Mouse (Mus musculus) kidney, postnatal 0 days (tissue): ENCODE measurements around the gene Ascl4. TPM values are rescaled to one million over a fixed set of nuclear protein-coding genes. Genes with fewer than 3 reads are reported as not detected.

ENCODE experiments used
- ATAC-seq: fragments of 200-750 bp; cut with Nextera tagmentation; replicated peaks from 2 replicates; pipeline ENCODE4 v1.8.0; 2017; ENCODE audit warnings: low read depth, moderate number of reproducible peaks, moderate TSS enrichment, moderate library complexity; ENCODE audit not compliant: low FRiP score
- DNase-seq: peaks from one replicate; pipeline ENCODE4 v3.0.0-alpha.2; 2016; ENCODE audit warnings: low spot score
- H3K27ac ChIP-seq: fragments of 300-500 bp; sonication (generic); 2 replicates; pipeline ENCODE4 v1.5.1; 2014; ENCODE audit warnings: mild to moderate bottlenecking
- H3K27me3 ChIP-seq: fragments of 300-500 bp; sonication (generic); 2 replicates; pipeline ENCODE4 v1.6.1; 2014; ENCODE audit warnings: low read length, mixed read lengths; ENCODE audit not compliant: insufficient read depth
- H3K36me3 ChIP-seq: fragments of 300-500 bp; sonication (generic); 2 replicates; pipeline ENCODE4 v1.6.1; 2014; ENCODE audit warnings: low read length, mixed read lengths; ENCODE audit not compliant: insufficient read depth
- H3K4me1 ChIP-seq: fragments of 300-500 bp; sonication (generic); replicated peaks from 2 replicates; pipeline ENCODE4 v1.6.1; 2014; ENCODE audit warnings: antibody characterized with exemption, low read length, mixed read lengths; ENCODE audit not compliant: insufficient read depth
- H3K4me2 ChIP-seq: fragments of 300-500 bp; sonication (generic); 2 replicates; pipeline ENCODE4 v1.6.1; 2014; ENCODE audit warnings: mild to moderate bottlenecking, low read length, moderate library complexity, mixed read lengths
- H3K4me3 ChIP-seq: fragments of 300-500 bp; sonication (generic); replicated peaks from 2 replicates; pipeline ENCODE4 v1.5.1; 2014; ENCODE audit warnings: low read depth, low read length
- H3K9ac ChIP-seq: fragments of 300-500 bp; sonication (generic); 2 replicates; pipeline ENCODE4 v1.6.1; 2014; ENCODE audit warnings: low read depth, low read length
- H3K9me3 ChIP-seq: fragments of 300-500 bp; sonication (generic); replicated peaks from 2 replicates; pipeline ENCODE4 v1.6.1; 2016; ENCODE audit warnings: low read length, inconsistent platforms, mixed read lengths
- CTCF ChIP-seq: IDR thresholded peaks from 2 replicates; pipeline ENCODE4 v1.5.1; 2016; ENCODE audit warnings: antibody characterized with exemption, low read depth, mild to moderate bottlenecking, moderate library complexity
- WGBS: fragments of 180-500 bp; shearing (Covaris S2); extraction: QIAGEN DNeasy Blood & Tissue Kit; methylation state at CpG from one replicate; pipeline ENCODE4 v1.1.7; 2014; 5-methylcytosine and 5-hydroxymethylcytosine counted together
- polyA plus RNA-seq: library from polyadenylated mRNA; unstranded; fragments of >200 nt; fragmentation: Nextera tagmentation; extraction: Ambion mirVana; gene quantifications from 2 replicates; pipeline ENCODE4 v1.2.1, GENCODE M21; 2015

The Ascl4 gene
- polyA plus RNA-seq, 1 experiment from 2014 or later = 1.7 TPM

GRCm38 (mm10) chr10:85968157-85968634 is 40.7 kb downstream of the Ascl4 start:
- Histone ChIP-seq H3K9ac (no peak overlapping the region), H3K27me3 (no peaks in the 10 kb centered on the region), H3K36me3 (no peaks in the 10 kb centered on the region), H3K4me3 (no peak overlapping the region), H3K9me3 (no peaks in the 10 kb centered on the region), H3K4me2 (no peak overlapping the region), H3K4me1 (no peaks in the 10 kb centered on the region), H3K27ac (no peak overlapping the region)
- 7% methylated on average over 7 of the region's 7 CpGs for WGBS
- ATAC-seq (0 out of 2 replicates have a peak, but pooled peaks have one; percentile 29), DNase-seq (peak; percentile 88)
- peak; percentile 95 for TF ChIP-seq CTCF

GRCm38 (mm10) chr10:85968731-85969130 is 41.2 kb downstream of the Ascl4 start:
- H3K9ac ChIP-seq = no peak overlapping the region
- TF ChIP-seq CTCF = no peak
- H3K4me2 ChIP-seq = no peak overlapping the region
- H3K27me3 ChIP-seq = no peaks in the 10 kb centered on the region
- no peaks in the 10 kb centered on the region for H3K9me3 ChIP-seq
- H3K4me3 ChIP-seq = no peak overlapping the region
- DNase-seq = no peak
- no peaks in the 10 kb centered on the region for H3K36me3 ChIP-seq
- ATAC-seq = no peak
- no peak overlapping the region for H3K27ac ChIP-seq
- no peaks in the 10 kb centered on the region for H3K4me1 ChIP-seq
- 49% methylated on average over 2 of the region's 2 CpGs for WGBS

- H3K4me2 ChIP-seq = no peak overlapping the region
- H3K9ac ChIP-seq = no peak overlapping the region
- H3K36me3 ChIP-seq = no peaks in the 10 kb centered on the region
- H3K27me3 ChIP-seq = no peaks in the 10 kb centered on the region
- TF ChIP-seq CTCF = no peak
- DNase-seq (peak; percentile 33), ATAC-seq (no peak)
- no peak overlapping the region for H3K27ac ChIP-seq
- H3K4me1 ChIP-seq = no peaks in the 10 kb centered on the region
- no peaks in the 10 kb centered on the region for H3K9me3 ChIP-seq
- WGBS = 31% methylated on average over 8 of the region's 8 CpGs
- no peak overlapping the region for H3K4me3 ChIP-seq
Observed at GRCm38 (mm10) chr10:85969894-85970620, 42.6 kb downstream of the Ascl4 start.

- 82% methylated on average over 9 of the region's 9 CpGs for WGBS
- H3K9ac ChIP-seq = no peak overlapping the region
- H3K36me3 ChIP-seq = no peaks in the 10 kb centered on the region
- H3K27ac ChIP-seq = no peak overlapping the region
- no peaks in the 10 kb centered on the region for H3K9me3 ChIP-seq
- no peak for DNase-seq
- H3K4me2 ChIP-seq = no peak overlapping the region
- no peak for ATAC-seq
- H3K4me1 ChIP-seq = no peaks in the 10 kb centered on the region
- H3K4me3 ChIP-seq = no peak overlapping the region
- H3K27me3 ChIP-seq = no peaks in the 10 kb centered on the region
- TF ChIP-seq CTCF = no peak
Observed at GRCm38 (mm10) chr10:85971826-85972225, 44.3 kb downstream of the Ascl4 start.

GRCm38 (mm10) chr10:85972915-85973314 is 45.4 kb downstream of the Ascl4 start:
- ATAC-seq (no peak), DNase-seq (no peak)
- Histone ChIP-seq H3K36me3 (no peaks in the 10 kb centered on the region), H3K4me3 (no peak overlapping the region), H3K4me1 (no peaks in the 10 kb centered on the region), H3K27me3 (no peaks in the 10 kb centered on the region), H3K9me3 (no peaks in the 10 kb centered on the region), H3K9ac (no peak overlapping the region), H3K4me2 (no peak overlapping the region), H3K27ac (no peak overlapping the region)
- 81% methylated on average over 4 of the region's 4 CpGs for WGBS
- no peak for TF ChIP-seq CTCF

GRCm38 (mm10) chr10:85989412-85990115 is 62.1 kb downstream of the Ascl4 start:
- Histone ChIP-seq H3K4me3 (no peak overlapping the region), H3K27me3 (no peaks in the 10 kb centered on the region), H3K36me3 (no peaks in the 10 kb centered on the region), H3K4me1 (no peaks in the 10 kb centered on the region), H3K9ac (no peak overlapping the region), H3K27ac (no peak overlapping the region), H3K4me2 (no peak overlapping the region), H3K9me3 (no peaks in the 10 kb centered on the region)
- WGBS = 67% methylated on average over 6 of the region's 6 CpGs
- TF ChIP-seq CTCF = no peak
- ATAC-seq = no peak
- DNase-seq = no peak
